Mouse (Mus musculus) liver, adult (tissue): ENCODE measurements around the gene Nup93.

ENCODE experiments used
- GATA4 ChIP-seq: IDR thresholded peaks from 2 replicates; pipeline ENCODE4 v1.6.1; 2014; ENCODE audit warnings: mild to moderate bottlenecking, low read length; ENCODE audit not compliant: insufficient replicate concordance

Gene Nup93

DNA sequence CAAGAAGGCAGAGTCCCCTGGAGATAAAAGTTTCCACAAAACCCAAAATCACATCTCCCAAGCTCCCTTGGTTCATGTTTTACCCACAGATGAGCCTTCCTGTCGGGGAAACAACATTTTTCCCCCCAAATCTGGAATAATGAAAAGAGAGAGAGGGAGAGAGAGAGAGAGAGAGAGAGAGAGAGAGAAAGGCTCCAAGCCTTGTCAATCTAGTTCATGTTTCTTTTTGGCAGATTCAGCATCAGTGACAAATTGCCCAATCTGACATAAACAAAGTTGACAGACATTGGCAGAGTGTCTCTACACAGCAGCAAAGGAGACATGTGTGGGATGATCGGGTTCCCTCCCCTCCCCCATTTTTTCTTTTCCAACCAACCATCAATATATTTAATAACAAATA is 6.9 kb upstream of the Nup93 start:
- no peak for TF ChIP-seq GATA4

DNA sequence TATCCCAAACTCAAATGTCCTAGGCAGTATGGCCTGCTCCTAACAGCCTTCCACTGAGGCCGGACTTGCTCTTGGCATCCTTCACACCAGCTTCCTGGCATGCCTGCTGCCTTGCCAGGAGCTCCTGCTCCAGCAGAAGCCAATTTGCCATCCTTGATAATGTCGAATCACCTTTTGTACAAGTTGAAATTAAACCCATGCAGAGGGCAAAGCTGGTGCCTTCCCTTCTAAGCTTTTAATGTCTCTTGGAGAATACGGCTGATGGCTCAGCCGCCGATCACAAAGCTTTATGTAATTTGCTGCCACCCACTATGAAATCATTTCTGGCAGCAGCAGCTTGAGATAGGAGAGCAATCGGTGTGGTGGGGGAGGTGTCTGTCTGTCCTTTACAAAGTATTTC is 4.7 kb upstream of the Nup93 start:
- no peak for TF ChIP-seq GATA4

DNA sequence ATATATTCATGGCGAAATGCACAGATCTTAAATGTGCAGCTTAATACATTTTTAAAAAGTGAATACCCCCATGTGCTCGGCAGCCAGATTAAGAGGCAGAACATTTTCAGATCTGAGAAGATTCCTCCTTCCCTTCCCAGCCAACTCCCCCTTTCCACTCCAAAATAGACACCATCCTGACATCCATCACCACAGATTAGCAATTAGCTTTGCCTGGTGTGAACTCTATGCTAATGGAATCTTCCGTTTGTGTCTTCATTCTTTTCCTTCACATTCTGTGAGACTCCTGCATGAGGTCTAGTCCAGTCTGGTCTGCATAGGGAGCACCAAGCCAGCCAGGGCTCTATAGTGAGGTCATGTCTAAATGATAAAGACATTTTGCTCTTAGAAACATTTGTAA is 4.1 kb upstream of the Nup93 start:
- no peak for TF ChIP-seq GATA4

DNA sequence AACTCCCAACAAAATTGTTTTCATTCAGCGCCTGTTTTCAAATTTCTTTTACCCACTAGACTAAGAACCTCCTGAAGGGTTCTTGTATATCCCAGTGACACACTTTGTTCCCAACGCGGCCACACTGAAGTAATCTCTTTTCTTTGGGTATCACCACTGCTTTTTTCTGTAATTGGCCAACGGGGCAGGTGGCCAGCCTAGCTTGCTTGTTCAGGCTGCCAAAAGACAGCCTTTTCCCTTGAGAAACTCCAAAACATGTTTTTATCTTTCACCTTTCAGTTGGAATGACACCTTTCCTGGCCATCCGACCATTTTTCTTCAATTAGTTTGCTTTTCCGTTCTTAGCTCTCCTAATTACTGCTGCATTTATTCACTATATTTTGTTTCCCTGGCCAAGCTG is 545 bp upstream of the Nup93 start:
- TF ChIP-seq GATA4, result no peak

DNA sequence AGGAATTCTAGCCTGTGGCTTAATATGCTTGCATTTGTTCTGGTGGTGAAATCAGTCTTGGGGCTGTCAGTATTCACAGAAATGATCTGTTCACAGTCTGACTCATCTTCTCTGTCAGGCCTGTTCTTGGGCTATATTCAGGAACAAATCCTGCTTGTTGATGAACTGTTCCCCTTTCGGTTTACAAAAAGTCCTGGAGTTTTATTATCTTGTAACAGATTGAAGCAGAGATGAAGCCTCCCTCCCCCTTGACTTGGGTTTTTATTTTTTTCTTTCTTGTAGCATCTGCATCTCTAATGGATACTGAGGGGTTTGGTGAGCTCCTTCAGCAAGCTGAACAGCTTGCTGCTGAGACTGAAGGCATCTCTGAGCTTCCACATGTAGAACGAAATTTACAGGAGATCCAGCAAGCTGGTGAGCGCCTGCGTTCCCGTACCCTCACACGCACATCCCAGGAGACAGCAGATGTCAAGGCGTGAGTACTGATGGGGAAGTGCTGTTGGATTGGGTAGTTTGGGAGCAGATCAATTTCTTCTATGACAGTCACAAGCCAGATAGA is 13.1 kb downstream of the Nup93 start:
- no peak for TF ChIP-seq GATA4

DNA sequence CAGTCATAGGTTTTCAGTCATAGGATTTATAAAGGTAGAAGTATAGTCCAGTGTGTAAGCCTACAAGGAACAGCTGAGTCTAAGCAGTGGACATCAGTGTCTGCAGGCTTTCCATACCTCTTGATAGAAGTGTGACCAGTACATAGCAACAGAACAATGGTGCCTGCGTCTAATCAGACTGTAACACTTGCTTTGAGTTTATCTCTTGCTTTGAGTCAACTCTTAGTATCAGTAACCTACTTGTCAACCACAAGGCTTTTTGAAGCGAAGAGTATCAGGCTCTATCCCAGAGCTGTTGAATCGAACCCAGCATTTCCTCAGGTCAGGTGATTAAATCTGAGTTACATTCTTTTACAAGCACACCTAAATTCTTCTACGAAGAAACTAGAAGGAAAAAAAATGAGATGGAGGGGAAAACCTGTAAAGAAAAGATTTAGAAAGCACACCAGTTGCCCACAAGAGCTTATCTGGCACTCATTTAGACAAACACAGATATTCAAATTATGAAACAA is 25.9 kb downstream of the Nup93 start:
- no peak for TF ChIP-seq GATA4

DNA sequence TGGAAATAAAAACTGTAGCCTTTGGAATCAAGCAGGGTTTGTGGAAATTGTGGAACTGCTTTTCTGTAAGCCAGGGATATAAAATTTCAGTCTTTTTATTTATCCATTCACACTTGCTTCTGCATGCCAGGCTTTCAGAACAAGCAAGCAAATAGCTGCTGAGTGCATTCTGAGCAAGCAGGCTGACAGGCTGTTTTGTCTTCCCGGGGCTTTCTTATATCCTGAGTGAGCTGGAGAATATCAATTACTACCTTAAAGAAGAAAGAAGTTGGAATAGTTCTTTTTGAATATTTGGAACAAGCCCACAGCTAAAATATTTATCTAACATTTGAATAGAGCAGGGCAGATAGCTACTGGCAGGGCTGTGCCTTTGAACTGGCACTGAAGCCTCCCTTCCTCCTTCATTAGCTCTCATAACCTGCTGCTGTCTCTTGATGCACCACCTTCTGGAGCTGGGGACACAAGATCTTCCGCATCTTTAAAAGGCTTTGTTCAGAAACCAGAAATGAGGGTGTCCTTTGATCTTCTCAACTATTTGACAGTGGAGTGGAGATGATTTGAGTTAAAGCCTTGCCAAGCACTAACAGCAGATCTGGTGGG is 35.6 kb downstream of the Nup93 start:
- TF ChIP-seq GATA4, result no peak

DNA sequence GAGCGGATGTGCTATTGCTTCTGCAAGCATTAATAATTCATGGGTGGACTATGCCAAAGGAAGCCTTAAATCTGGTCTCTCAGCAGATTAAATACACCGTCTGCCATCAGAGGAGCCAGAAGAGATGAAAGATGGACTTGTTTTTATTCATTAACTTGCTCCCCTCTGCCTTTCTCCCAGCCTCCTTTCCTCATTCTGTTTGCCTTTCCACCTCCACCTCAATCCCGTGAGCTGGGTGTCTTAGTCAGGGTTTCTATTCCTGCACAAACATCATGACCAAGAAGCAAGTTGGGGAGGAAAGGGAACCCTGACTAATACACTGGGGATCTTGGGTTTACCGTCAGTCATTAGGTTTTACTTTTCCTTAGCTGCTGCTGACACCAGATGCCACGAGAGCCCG is 44.5 kb downstream of the Nup93 start:
- no peak for TF ChIP-seq GATA4

DNA sequence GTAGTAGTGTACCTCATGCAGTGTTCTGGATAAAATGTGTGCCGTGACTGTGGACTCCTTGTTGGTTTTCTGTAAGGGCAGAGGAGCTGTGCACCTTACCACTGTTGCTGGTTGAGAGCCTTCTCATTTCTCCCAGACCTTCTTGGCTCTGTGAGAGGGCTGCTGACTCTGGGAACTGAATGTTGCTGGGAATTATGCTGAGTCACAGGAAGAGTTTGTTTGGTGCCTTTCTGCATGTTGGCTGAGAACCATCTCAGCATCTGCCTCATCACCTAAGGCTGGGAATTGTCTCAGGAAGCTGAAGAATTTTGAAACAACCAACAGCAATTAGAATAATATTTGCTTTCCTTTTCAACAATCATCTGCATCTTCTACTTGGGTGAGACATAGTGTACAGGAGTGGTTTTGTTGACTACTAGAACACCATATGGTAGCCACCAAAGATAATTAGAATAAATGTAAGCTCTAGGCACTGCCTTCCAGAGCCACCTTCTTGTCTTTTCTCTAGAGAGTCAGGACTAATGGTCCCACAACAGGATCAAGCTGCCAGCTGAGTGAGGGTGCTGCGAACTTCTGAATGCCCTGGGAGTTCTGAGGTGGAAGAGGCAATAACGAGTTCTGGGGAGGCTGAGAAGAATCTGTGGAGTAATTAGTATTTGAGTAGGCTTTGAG is 48.4 kb downstream of the Nup93 start:
- TF ChIP-seq GATA4, result no peak

DNA sequence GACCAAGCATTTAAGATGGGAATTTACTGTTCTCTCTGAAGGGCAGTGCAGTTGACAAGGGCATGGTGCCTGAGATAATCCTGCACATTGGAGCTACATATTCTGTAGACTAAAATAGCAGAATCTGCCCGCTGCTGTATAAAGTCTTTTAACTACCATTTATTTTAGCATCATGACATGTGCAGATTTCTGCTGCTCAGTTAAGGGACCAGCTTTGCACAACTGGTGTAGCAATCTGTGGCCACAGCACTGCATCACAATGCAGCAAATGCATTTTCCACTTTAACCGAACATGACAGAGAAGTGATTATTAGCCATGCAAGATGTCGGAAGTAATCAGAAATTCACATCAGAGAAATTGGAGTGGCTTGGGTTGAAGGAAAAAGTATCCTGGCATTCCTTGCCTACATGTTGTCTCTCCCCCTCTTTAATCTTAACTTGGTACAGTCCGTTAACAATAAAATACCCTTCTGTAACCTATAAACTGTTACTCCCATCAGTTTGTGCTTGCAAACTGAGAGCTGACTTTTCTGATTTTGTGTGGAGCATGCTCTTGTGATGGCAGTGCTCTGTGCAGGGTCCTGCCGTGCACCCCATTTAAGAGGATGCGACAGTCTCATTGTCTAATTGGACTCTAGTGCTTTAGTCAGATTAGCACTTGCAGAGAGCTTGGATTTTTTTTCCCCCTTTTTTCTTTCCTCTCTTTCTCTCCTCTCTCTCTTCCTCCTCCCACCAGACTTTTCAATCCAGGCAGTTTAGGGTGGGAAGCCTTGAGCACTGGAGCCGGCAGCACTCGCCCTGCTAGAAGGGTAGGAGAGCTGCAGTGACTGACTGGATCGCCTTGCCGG is 52.2 kb downstream of the Nup93 start:
- TF ChIP-seq GATA4, result no peak

DNA sequence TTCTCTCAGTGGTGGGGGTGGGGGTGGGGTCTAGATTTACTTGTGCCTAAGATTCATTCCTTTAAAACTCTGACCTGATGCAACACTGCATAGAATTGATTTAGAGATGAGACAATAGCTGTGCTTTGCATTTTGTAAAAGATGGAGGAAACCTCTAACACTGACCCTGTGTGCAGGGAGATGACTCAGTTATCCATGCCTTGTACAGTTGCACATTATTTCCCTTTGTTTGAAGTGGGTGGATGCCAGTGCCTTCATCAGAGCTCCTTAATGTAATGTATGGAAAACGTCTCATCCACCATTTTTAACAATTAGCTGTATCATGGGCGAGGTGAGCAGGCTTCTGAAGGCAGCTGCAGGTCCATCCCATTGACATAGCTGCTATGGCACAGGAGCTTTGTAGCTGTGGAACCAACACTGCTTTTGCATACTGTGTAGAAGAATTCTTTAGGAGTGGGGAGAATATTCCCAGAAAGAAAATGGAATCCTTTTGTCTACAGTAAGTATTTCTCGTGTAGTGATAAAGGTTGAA is 54.1 kb downstream of the Nup93 start:
- TF ChIP-seq GATA4, result no peak

DNA sequence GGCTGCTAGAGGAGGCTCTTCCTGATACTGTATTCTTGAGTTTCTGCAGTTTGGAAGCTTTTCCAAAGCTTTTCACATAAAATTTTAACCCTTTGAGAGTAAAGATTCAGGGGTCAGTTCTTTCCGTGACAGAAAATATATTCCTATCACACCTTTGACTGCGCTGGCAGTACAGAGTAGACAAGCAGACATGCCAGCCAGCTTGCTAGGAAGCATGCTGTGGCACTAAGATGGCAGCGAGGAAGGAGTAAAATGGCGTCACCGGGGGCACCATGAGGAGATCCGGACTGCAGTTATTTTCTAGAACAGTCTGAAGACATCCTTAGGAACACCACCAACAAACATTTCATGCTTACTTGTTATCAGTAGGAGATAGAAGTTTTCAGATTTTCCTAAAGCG is 55.9 kb downstream of the Nup93 start:
- no peak for TF ChIP-seq GATA4

DNA sequence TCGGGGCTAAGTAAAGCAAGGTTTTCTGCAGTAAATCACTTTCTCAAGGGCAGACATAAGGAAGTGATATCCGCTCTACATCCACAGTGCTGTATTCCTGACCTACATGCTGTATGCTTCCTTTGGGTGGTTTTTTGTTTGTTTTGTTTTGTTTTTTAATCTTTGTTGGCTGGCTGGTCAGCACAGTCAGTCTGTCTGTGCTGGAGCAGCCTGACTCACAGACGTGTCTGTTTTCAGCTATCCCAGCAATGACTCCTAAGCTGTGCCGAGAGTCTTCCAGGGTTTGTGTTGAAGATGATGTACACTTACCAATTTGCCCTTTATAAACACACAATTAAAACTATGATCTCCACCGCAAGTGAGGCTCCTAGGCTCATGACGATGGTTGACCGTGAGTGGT is 56.7 kb downstream of the Nup93 start:
- TF ChIP-seq GATA4, result no peak

DNA sequence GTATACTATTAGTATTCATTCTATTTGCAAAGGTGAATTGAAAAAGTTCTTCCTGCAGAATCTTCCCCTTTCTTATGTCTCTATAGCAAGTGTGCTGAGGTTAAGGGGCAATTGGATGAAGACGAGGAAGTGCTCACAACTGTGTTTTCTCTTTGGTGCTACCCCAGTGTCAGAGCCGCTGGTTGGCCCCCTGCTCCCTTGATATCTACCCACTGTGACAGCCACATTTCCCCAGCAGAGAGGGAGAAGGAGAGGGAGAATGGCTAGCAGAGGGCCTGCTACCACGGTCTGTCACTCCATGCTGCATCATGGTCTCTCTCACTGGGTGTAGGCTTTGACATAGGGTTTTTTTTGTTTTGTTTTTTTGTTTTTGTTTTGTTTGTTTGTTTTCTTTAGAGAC is 58.2 kb downstream of the Nup93 start:
- no peak for TF ChIP-seq GATA4

DNA sequence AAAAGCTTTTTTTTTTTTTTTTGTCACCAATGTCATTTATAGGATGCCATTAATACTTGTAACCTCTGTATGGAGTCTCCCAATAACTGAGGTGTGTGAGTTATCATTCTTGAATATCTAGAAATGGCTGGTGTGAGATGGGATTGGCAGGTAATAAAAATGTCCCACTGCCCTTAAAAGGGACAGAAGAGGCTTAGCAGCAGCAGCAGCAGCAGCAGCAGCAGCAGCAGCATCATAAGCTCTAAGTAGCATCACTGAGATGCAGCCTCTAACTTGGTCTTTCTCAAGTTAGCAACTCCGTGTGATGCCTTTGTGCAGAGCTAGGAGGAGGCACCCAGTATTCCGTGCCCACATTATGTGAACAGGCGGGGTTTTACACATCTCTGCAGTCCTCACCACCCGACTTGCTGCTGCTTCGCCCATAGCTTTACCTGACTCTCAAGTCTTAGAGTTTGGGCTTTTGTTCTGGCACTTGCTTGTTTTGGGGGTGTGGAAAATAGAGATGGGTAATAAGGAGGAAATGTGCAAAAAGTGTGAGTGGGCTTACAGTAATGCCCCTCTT is 59.0 kb downstream of the Nup93 start:
- no peak for TF ChIP-seq GATA4

DNA sequence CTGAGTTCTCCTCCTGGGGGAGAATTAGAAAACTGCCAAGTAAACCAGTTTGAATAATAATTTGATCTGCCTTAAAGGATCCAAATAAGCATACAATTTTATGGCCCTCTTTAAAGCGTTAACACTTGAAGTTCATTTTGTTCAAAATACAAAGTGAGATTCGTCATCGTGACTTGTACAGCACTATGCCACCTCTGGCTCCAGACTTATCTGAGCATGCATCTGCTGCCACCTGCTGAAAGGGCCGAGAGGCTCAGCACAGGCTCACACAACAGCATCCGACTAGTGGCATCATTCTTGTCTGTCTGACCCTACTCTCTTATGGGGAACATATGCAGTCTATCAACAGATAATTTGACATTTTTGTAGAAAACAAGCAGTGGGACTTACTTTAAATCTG is 59.7 kb downstream of the Nup93 start:
- no peak for TF ChIP-seq GATA4

DNA sequence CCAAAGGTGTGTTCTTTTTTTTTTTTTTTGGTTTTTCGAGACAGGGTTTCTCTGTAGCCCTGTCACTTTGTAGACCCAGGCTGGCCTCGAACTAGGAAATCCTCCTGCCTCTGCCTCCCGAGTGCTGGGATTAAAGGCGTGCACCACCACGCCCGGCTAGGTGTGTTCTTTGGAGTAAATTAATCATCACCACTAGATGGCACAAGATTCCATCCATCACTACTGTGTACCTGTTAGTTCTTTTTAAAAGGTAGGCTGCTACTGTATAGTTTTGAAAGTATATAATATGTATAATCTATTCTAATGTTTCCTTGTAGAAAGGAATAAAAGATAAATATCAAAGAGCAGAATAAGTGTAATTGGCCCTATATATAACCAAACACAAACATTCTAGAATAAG is 63.9 kb downstream of the Nup93 start:
- TF ChIP-seq GATA4, result no peak
